Mouse (Mus musculus): ENCODE results near the gene Exosc9. TPM values are rescaled to one million over a fixed set of nuclear protein-coding genes. Genes with fewer than 3 reads are reported as not detected.

Gene Exosc9
- polyA plus RNA-seq, 1 experiment: 53.3 TPM

GRCm38 (mm10) chr3:36530781-36531180, 21.6 kb upstream of the Exosc9 start:
- no peaks in the 10 kb centered on the region; the same call in 1 of the 2 replicates for H3K4me1 ChIP-seq (ENCODE audit: control insufficient read depth, insufficient read depth, low read length)
- TF ChIP-seq POLR2A (IDR thresholded peaks at IDR 0.05; ENCODE audit: low read depth, low read length): no peak
- no peak for TF ChIP-seq CTCF (IDR thresholded peaks at IDR 0.05; ENCODE audit: borderline replicate concordance, insufficient read depth, low read length)
- no peak overlapping the region for H3K4me3 ChIP-seq (ENCODE audit: insufficient read depth, low read length)
- no peak overlapping the region for H3K27ac ChIP-seq (ENCODE audit: insufficient read depth, low read length)

- Histone ChIP-seq H3K4me3 (ENCODE audit: insufficient read depth, low read length) (no peak overlapping the region), H3K4me1 (ENCODE audit: control insufficient read depth, insufficient read depth, low read length) (no peaks in the 10 kb centered on the region; the same call in 1 of the 2 replicates), H3K27ac (ENCODE audit: insufficient read depth, low read length) (no peak overlapping the region)
- TF ChIP-seq CTCF (IDR thresholded peaks at IDR 0.05; ENCODE audit: borderline replicate concordance, insufficient read depth, low read length): no peak
- TF ChIP-seq POLR2A (IDR thresholded peaks at IDR 0.05; ENCODE audit: low read depth, low read length): no peak
Observed at GRCm38 (mm10) chr3:36531242-36531641, 21.2 kb upstream of the Exosc9 start.

GRCm38 (mm10) chr3:36531979-36532542, 20.3 kb upstream of the Exosc9 start:
- Histone ChIP-seq H3K27ac (ENCODE audit: insufficient read depth, low read length) (no peak overlapping the region), H3K4me3 (ENCODE audit: insufficient read depth, low read length) (no peak overlapping the region), H3K4me1 (ENCODE audit: control insufficient read depth, insufficient read depth, low read length) (no peaks in the 10 kb centered on the region; the same call in 1 of the 2 replicates)
- TF ChIP-seq CTCF (IDR thresholded peaks at IDR 0.05; ENCODE audit: borderline replicate concordance, insufficient read depth, low read length): no peak
- TF ChIP-seq POLR2A (IDR thresholded peaks at IDR 0.05; ENCODE audit: low read depth, low read length): no peak

- no peak overlapping the region for H3K27ac ChIP-seq (ENCODE audit: insufficient read depth, low read length)
- no peak overlapping the region for H3K4me3 ChIP-seq (ENCODE audit: insufficient read depth, low read length)
- TF ChIP-seq CTCF (IDR thresholded peaks at IDR 0.05; ENCODE audit: borderline replicate concordance, insufficient read depth, low read length) (no peak), POLR2A (IDR thresholded peaks at IDR 0.05; ENCODE audit: low read depth, low read length) (no peak)
- H3K4me1 ChIP-seq (ENCODE audit: control insufficient read depth, insufficient read depth, low read length): no peaks in the 10 kb centered on the region; the same call in 1 of the 2 replicates
Observed at GRCm38 (mm10) chr3:36532738-36533137, 19.7 kb upstream of the Exosc9 start.

GRCm38 (mm10) chr3:36533201-36533672, 19.2 kb upstream of the Exosc9 start:
- H3K27ac ChIP-seq (ENCODE audit: insufficient read depth, low read length): peak overlapping the region; percentile 42

GRCm38 (mm10) chr3:36536041-36536440, 16.4 kb upstream of the Exosc9 start:
- Histone ChIP-seq H3K4me3 (ENCODE audit: insufficient read depth, low read length) (no peak overlapping the region), H3K4me1 (ENCODE audit: control insufficient read depth, insufficient read depth, low read length) (peaks cover 4% of the 10 kb centered on the region), H3K27ac (ENCODE audit: insufficient read depth, low read length) (no peak overlapping the region)
- TF ChIP-seq CTCF (IDR thresholded peaks at IDR 0.05; ENCODE audit: borderline replicate concordance, insufficient read depth, low read length): no peak
- no peak for TF ChIP-seq POLR2A (IDR thresholded peaks at IDR 0.05; ENCODE audit: low read depth, low read length)

More at GRCm38 (mm10) chr3:36533201-36533672, 19.2 kb upstream of the Exosc9 start:
- H3K4me3 ChIP-seq (ENCODE audit: insufficient read depth, low read length): no peak overlapping the region
- no peaks in the 10 kb centered on the region; the same call in 1 of the 2 replicates for H3K4me1 ChIP-seq (ENCODE audit: control insufficient read depth, insufficient read depth, low read length)
- TF ChIP-seq POLR2A (IDR thresholded peaks at IDR 0.05; ENCODE audit: low read depth, low read length) (no peak), CTCF (IDR thresholded peaks at IDR 0.05; ENCODE audit: borderline replicate concordance, insufficient read depth, low read length) (no peak)

GRCm38 (mm10) chr3:36537701-36538470, 14.5 kb upstream of the Exosc9 start:
- H3K4me1 ChIP-seq (ENCODE audit: control insufficient read depth, insufficient read depth, low read length): peaks cover 4% of the 10 kb centered on the region
- TF ChIP-seq CTCF (IDR thresholded peaks at IDR 0.05; ENCODE audit: borderline replicate concordance, insufficient read depth, low read length): no peak
- TF ChIP-seq POLR2A (IDR thresholded peaks at IDR 0.05; ENCODE audit: low read depth, low read length): no peak
- H3K27ac ChIP-seq (ENCODE audit: insufficient read depth, low read length): no peak overlapping the region
- H3K4me3 ChIP-seq (ENCODE audit: insufficient read depth, low read length): no peak overlapping the region

- TF ChIP-seq CTCF (IDR thresholded peaks at IDR 0.05; ENCODE audit: borderline replicate concordance, insufficient read depth, low read length): no peak
- TF ChIP-seq POLR2A (IDR thresholded peaks at IDR 0.05; ENCODE audit: low read depth, low read length): no peak
- Histone ChIP-seq H3K4me3 (ENCODE audit: insufficient read depth, low read length) (no peak overlapping the region), H3K4me1 (ENCODE audit: control insufficient read depth, insufficient read depth, low read length) (peaks cover 4% of the 10 kb centered on the region), H3K27ac (ENCODE audit: insufficient read depth, low read length) (peak overlapping the region; percentile 81)
Observed at GRCm38 (mm10) chr3:36540756-36541155, 11.7 kb upstream of the Exosc9 start.

- H3K27ac ChIP-seq (ENCODE audit: insufficient read depth, low read length): peak overlapping the region; percentile 81; the same call in 1 of the 2 replicates
- TF ChIP-seq POLR2A (IDR thresholded peaks at IDR 0.05; ENCODE audit: low read depth, low read length): no peak
- TF ChIP-seq CTCF (IDR thresholded peaks at IDR 0.05; ENCODE audit: borderline replicate concordance, insufficient read depth, low read length): no peak
- peaks cover 4% of the 10 kb centered on the region for H3K4me1 ChIP-seq (ENCODE audit: control insufficient read depth, insufficient read depth, low read length)
- no peak overlapping the region for H3K4me3 ChIP-seq (ENCODE audit: insufficient read depth, low read length)
Observed at GRCm38 (mm10) chr3:36541399-36541798, 11.0 kb upstream of the Exosc9 start.

GRCm38 (mm10) chr3:36544961-36545360, 7.4 kb upstream of the Exosc9 start:
- H3K4me1 ChIP-seq (ENCODE audit: control insufficient read depth, insufficient read depth, low read length): peaks cover under 1% of the 10 kb centered on the region
- no peak overlapping the region for H3K27ac ChIP-seq (ENCODE audit: insufficient read depth, low read length)
- H3K4me3 ChIP-seq (ENCODE audit: insufficient read depth, low read length): no peak overlapping the region
- TF ChIP-seq CTCF (IDR thresholded peaks at IDR 0.05; ENCODE audit: borderline replicate concordance, insufficient read depth, low read length) (no peak), POLR2A (IDR thresholded peaks at IDR 0.05; ENCODE audit: low read depth, low read length) (no peak)

All from embryonic fibroblast, embryonic 13.5 days (primary cell).